Mouse (Mus musculus) liver, embryonic 16.5 days (tissue): ENCODE data around the gene Trim34b. TPM values are rescaled to one million over a fixed set of nuclear protein-coding genes. Genes with fewer than 3 reads are reported as not detected.
"Not testable (repeated sequence)": the region's sequence is repeated elsewhere in the genome, so short reads cannot be mapped to it uniquely, and the experiment has no call there.

Experiments
- ATAC-seq: fragments of 200-750 bp; cut with Nextera tagmentation; 2 replicates; pipeline ENCODE4 v1.8.0; 2017; ENCODE audit warnings: low read depth, mild to moderate bottlenecking, moderate number of reproducible peaks, moderate library complexity
- H3K27ac ChIP-seq: fragments of 300-500 bp; sonication (generic); 2 replicates; pipeline ENCODE4 v1.5.1; 2014; ENCODE audit warnings: mild to moderate bottlenecking, low read length
- H3K27me3 ChIP-seq: fragments of 300-500 bp; sonication (generic); 2 replicates; pipeline ENCODE4 v1.6.1; 2014; ENCODE audit warnings: low read depth, low read length, mixed read lengths; ENCODE audit not compliant: control insufficient read depth, insufficient read depth
- H3K36me3 ChIP-seq: fragments of 300-500 bp; sonication (generic); 2 replicates; pipeline ENCODE4 v1.6.1; 2014; ENCODE audit warnings: mild to moderate bottlenecking; ENCODE audit not compliant: control insufficient read depth, insufficient read depth
- H3K4me1 ChIP-seq: fragments of 300-500 bp; sonication (generic); 2 replicates; pipeline ENCODE4 v1.6.1; 2014; ENCODE audit warnings: low read depth, low read length, mixed read lengths; ENCODE audit not compliant: control insufficient read depth
- H3K4me2 ChIP-seq: fragments of 300-500 bp; sonication (generic); 2 replicates; pipeline ENCODE4 v1.6.1; 2014; ENCODE audit warnings: low read depth, low read length, mixed read lengths
- H3K4me3 ChIP-seq: fragments of 300-500 bp; sonication (generic); 2 replicates; pipeline ENCODE4 v1.5.1; 2014; ENCODE audit warnings: low read depth, mild to moderate bottlenecking, low read length
- H3K9ac ChIP-seq: fragments of 300-500 bp; sonication (generic); 2 replicates; pipeline ENCODE4 v1.6.1; 2014; ENCODE audit warnings: low read depth, low read length
- H3K9me3 ChIP-seq: fragments of 300-500 bp; sonication (generic); replicated peaks from 2 replicates; pipeline ENCODE4 v1.6.1; 2016; ENCODE audit warnings: low read length; ENCODE audit not compliant: control insufficient read depth
- WGBS: fragments of 180-500 bp; shearing (Covaris S2); extraction: QIAGEN DNeasy Blood & Tissue Kit; methylation state at CpG from one replicate; pipeline ENCODE4 v1.1.7; 2014; ENCODE audit not compliant: insufficient replicate concordance; 5-methylcytosine and 5-hydroxymethylcytosine counted together
- polyA plus RNA-seq: library from polyadenylated mRNA; unstranded; fragments of >200 nt; fragmentation: Nextera tagmentation; extraction: Ambion mirVana; gene quantifications from 2 replicates; pipeline ENCODE4 v1.2.1, GENCODE M21; 2015

The Trim34b gene
- polyA plus RNA-seq = 0.13 TPM in 1 of 2 replicates, not detected in the other

DNA sequence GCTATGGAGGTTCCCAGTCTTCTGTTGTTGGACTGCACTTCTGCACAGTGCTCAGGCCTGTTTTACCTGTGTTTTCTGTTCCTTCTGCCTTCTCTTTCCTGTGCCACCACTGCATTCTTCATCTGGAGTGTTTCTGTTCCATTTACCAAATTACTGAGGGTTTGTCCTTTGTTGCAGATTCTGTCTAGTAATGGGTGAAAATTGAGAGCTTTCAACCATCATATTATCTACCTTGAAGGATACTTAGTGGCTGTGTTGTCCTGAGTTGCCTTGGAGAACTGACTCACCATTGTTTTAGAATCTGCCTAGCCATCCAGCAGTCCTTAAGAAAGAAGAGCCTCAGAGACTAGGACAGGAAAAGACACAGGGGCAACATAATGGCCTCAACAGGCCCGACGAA is at the start of gene Trim34b:
Gene Trim34b (plus strand): TSS at position 301 of the 400 bp plus-strand sequence.
- H3K4me3 ChIP-seq, H3K27ac ChIP-seq, H3K9me3 ChIP-seq, H3K36me3 ChIP-seq, H3K27me3 ChIP-seq, H3K9ac ChIP-seq, H3K4me1 ChIP-seq, ATAC-seq, H3K4me2 ChIP-seq: not testable (repeated sequence)
- 84% methylated on average over 2 of the region's 2 CpGs for WGBS

DNA sequence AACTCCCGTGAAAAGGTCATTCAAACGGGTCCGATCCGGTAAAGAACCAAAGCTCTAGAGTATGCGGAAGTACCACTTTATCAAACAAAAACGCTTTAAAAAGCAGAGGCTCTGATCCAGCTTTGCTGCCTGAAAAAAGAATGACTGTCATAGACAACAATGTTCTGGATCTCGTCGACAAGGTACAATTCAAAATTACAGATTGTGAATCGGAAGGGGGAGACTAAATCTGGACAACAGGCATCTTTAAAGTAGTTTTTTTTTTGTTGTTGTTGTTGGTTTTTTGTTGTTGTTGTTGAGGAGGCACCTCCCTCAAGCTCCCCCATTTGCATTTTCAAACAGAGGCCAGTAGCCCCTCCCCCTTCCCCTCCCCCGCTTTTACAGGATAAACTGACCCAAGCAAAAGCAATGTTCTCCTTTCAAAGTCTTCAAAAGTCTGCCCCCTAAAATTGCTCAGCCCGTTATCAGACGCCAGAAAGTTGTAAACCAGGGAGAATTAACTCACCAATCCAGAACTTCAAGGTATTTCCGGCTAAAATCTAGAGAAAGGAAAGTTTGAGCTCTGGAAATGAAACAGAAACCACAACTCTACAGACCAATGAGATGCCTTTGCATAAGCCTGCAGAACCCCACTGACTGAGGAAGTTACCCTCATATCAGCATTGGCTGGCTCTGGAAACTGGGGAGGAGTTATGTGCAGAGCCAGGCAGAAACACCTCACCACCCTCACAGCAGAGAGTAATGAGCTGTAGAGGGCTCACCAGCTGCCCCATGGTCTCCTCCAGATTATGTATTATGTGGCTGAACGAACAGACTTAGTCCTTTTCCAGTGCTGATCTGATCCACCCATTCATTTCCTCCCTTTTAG is 41.5 kb upstream of the Trim34b start, which contains the start of gene Trim5:
Gene Trim5 (minus strand): TSS at position 519 of the 868 bp plus-strand sequence.
- not testable (repeated sequence) for H3K9ac ChIP-seq
- peak; percentile 93 for ATAC-seq

DNA sequence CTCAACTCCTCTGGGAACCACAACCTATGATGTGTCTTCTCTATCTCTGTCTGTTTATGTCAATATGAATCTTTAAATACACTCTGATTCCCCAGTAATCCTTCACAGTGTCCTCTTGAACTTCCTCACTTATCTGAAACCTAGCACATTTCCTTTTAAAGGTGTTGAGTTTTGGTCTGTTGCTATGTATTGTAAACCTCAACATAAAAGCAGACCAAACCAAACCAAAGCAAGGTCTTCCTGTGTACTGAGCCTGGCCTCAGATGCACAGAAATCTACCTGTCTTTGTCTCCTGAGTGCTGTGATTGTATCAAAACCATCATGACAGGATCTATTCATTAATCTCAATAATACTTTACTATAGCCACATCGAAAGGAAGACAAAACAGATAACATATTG is 38.6 kb upstream of the Trim34b start:
- no peak overlapping the region for H3K4me3 ChIP-seq
- no peaks in the 10 kb centered on the region for H3K36me3 ChIP-seq
- ATAC-seq = no peak
- no peaks in the 10 kb centered on the region for H3K4me1 ChIP-seq
- 61% methylated on average over 1 of the region's 1 CpGs for WGBS
- H3K27me3 ChIP-seq = no peaks in the 10 kb centered on the region
- no peak overlapping the region for H3K27ac ChIP-seq
- H3K9me3 ChIP-seq = no peaks in the 10 kb centered on the region
- no peak overlapping the region for H3K9ac ChIP-seq
- no peak overlapping the region for H3K4me2 ChIP-seq

More for the DNA sequence above, 41.5 kb upstream of the Trim34b start, which contains the start of gene Trim5:
- Histone ChIP-seq H3K4me2 (peak within 1 kb of the TSS; percentile 6; the same call in 1 of the 2 replicates), H3K4me3 (peak within 1 kb of the TSS; percentile 35)
- H3K4me1 ChIP-seq, H3K27me3 ChIP-seq, H3K9me3 ChIP-seq, H3K36me3 ChIP-seq, H3K27ac ChIP-seq: not testable (repeated sequence)
- WGBS = 35% methylated on average over 14 of the region's 14 CpGs

DNA sequence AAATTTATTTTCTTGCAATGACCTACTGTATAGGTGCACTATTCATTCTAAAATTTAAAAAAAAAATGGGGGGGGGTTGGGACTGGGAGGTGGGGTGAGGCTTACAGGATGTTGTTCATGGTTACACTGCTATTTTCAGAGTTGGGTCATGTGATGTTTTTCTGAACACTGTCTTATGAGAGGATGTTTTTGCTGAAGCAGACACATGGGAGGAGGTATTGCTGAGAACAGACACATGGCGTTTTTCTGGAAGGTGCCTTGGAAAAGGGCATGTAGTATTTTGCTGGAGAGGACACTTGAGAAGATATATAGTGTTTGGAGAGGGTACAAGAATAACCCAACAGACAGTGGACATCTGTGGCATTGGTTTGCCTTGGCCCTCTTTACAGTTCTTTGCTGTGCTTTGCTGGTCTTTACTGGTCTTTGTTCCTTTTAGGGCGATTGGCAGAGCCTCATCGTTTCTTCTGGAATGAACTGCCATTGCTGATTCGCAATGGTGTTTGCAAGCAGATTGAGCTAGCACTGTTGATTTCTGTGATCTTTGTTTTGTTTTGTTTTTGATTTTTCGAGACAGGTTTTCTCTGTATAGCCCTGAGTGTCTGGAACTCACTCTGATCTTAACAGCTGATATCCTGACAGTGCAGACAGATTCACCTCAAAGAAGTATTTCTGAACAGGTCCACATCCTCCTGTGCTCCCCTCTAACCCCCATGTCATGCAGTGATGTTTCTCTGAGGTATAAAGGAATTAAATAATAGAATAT is 37.5 kb upstream of the Trim34b start:
- Histone ChIP-seq H3K27ac (no peak overlapping the region), H3K9ac (no peak overlapping the region), H3K27me3 (no peaks in the 10 kb centered on the region), H3K4me3 (no peak overlapping the region), H3K36me3 (no peaks in the 10 kb centered on the region), H3K4me1 (no peaks in the 10 kb centered on the region), H3K9me3 (no peaks in the 10 kb centered on the region), H3K4me2 (no peak overlapping the region)
- WGBS = 57% methylated on average over 5 of the region's 5 CpGs
- no peak for ATAC-seq

DNA sequence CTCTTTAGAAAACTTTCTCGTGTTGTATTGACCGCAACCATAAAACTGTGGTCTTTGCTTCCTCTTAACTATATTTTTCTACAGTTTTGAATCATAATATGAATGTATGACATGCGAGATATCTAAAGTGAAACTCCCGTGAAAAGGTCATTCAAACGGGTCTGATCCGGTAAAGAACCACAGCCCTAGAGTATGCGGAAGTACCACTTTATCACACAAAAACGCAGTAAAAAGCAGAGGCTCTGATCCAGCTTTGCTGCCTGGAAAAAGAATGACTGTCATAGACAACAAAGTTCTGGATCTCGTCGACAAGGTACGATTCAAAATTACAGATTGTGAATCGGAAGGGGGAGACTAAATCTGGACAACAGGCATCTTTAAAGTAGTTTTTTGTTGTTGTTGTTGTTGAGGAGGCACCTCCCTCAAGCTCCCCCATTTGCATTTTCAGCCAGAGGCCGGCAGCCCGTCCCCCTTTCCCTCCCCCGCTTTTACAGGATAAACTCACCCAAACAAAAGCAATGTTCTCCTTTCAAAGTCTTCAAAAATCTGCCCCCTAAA is 14.4 kb upstream of the Trim34b start:
- WGBS = 3% methylated on average over 15 of the region's 15 CpGs
- ATAC-seq = peak; percentile 63

DNA sequence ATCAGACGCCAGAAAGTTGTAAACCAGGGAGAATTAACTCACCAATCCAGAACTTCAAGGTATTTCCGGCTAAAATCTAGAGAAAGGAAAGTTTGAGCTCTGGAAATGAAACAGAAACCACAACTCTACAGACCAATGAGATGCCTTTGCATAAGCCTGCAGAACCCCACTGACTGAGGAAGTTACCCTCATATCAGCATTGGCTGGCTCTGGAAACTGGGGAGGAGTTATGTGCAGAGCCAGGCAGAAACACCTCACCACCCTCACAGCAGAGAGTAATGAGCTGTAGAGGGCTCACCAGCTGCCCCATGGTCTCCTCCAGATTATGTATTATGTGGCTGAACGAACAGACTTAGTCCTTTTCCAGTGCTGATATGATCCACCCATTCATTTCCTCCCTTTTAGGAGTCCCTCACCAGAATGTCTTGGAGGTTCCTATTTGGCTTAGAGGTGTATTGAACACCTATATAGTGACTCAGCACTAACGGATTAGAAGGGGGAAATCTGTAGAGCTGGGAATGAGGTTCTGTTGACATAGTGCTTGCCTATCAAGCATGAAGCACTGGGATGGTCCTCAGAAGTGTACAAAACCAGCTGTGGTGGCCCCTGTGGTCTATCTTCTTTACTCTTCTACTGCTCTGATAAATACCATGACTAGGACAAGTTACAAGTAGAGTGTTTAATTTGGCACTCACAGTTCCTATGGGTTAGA is 13.7 kb upstream of the Trim34b start, which contains the start of gene Trim12a:
Gene Trim12a (minus strand): TSS at position 98 of the 712 bp plus-strand sequence.
- Histone ChIP-seq H3K4me2 (peak within 1 kb of the TSS; percentile 64), H3K27ac (peak within 1 kb of the TSS; percentile 21), H3K9ac (peak within 1 kb of the TSS; percentile 45; the same call in 1 of the 2 replicates), H3K4me3 (peak within 1 kb of the TSS; percentile 63)
- not testable (repeated sequence) for H3K4me1 ChIP-seq, H3K9me3 ChIP-seq, H3K27me3 ChIP-seq, H3K36me3 ChIP-seq
- WGBS = 8% methylated on average over 4 of the region's 4 CpGs
- peak; percentile 92 for ATAC-seq

More for the DNA sequence above, 14.4 kb upstream of the Trim34b start:
- H3K4me1 ChIP-seq = no peaks in the 10 kb centered on the region
- peak overlapping the region; percentile 64 for H3K4me2 ChIP-seq
- no peaks in the 10 kb centered on the region for H3K36me3 ChIP-seq
- peak overlapping the region; percentile 21 for H3K27ac ChIP-seq
- H3K9me3 ChIP-seq = no peaks in the 10 kb centered on the region
- H3K4me3 ChIP-seq = peak overlapping the region; percentile 63
- no peaks in the 10 kb centered on the region for H3K27me3 ChIP-seq
- peak overlapping the region; percentile 45; the same call in 1 of the 2 replicates for H3K9ac ChIP-seq

DNA sequence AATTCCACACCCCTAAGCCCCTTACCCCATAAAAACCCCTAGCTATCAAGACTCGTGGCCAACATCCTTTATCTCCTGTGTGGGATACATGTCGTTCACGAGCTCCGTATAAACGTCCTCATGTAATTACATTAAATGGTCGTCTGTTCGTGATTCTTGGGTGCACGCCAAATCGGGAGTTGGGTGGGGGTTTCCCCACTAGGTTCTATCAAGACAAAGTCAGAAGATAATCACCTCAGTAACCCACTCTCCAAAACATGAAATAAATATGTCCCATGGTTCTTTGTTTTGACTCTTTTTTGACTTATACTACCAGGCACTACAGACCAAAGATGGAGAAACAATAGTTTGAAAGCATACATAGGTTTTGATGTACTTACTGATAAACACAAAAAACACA is 7.2 kb upstream of the Trim34b start:
- H3K9me3 ChIP-seq = no peaks in the 10 kb centered on the region
- no peak overlapping the region for H3K4me2 ChIP-seq
- no peak overlapping the region for H3K9ac ChIP-seq
- H3K36me3 ChIP-seq = no peaks in the 10 kb centered on the region
- H3K4me3 ChIP-seq = no peak overlapping the region
- no peaks in the 10 kb centered on the region for H3K27me3 ChIP-seq
- no peaks in the 10 kb centered on the region for H3K4me1 ChIP-seq
- H3K27ac ChIP-seq = no peak overlapping the region
- WGBS = 70% methylated on average over 9 of the region's 9 CpGs
- no peak for ATAC-seq

DNA sequence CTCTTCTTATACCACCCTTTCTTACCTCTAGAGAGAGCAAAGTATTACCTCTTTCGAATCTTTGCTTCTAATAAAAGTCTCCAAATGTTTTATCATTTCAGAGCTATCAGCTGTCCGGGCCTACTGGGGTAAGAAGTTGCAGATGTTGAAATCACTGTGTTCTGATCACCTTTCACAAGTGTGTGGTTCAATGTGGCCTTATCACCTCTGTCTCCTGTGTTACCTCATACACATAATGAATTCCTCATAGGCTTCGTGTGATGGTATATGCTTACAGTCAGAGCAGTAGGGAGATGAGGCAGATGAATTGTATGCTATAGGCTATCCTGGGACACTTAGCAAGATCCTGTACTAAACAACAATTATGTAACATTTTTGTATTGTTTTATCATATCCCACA is 6.3 kb downstream of the Trim34b start:
- not testable (repeated sequence) for H3K36me3 ChIP-seq, H3K4me2 ChIP-seq, H3K27ac ChIP-seq, H3K4me3 ChIP-seq, ATAC-seq, H3K9me3 ChIP-seq, H3K9ac ChIP-seq, H3K27me3 ChIP-seq, H3K4me1 ChIP-seq
- 49% methylated on average over 3 of the region's 3 CpGs for WGBS
